22 mouse cellular contexts compared by ENCODE assay signal in genomic region chr14:59229822-59230221, GRCm38 (mm10). TPM values are rescaled to one million over a fixed set of nuclear protein-coding genes. Genes with fewer than 3 reads are reported as not detected.
DNase-seq lines count a peak whose midpoint lies in the region; TF ChIP-seq lines count a peak whose summit lies in the region.
"Had no signal": no experiment of that assay in that cellular context is flagged by ENCODE, and none has a peak within 500 bp of the region (broad histone marks: within the 10 kb centered on the region; RNA-seq: fewer than 3 reads in every experiment).

No protein-coding gene starts in this region.

- H3K79me2 ChIP-seq in heart, adult 2 months (replicated peaks; ENCODE audit: control insufficient read depth, insufficient read depth, low read length): no peaks in the 10 kb centered on the region

- H3K9ac ChIP-seq in heart, adult 2 months (ENCODE audit: low read depth, low read length): no peak overlapping the region
- H3K9ac ChIP-seq: forebrain, embryonic 12.5 days; hindbrain, embryonic 13.5 days; neural tube, embryonic 15.5 days; stomach, embryonic 15.5 days had no signal

- DNase-seq in heart, adult 2 months: no peak
- DNase-seq in heart, postnatal 4 days: no peak
- no peak for DNase-seq in lung, adult 2 months
- no peak for DNase-seq in lung, postnatal 25 days (ENCODE audit: low spot score)
- peak; percentile 33 for DNase-seq in R1 (ENCODE audit: low read depth, low spot score)
- peak; percentile 8 for DNase-seq in splenic B cell, adult 2 months (ENCODE audit: low read depth, low spot score)
- DNase-seq in thymus, postnatal 36 days: no peak
- DNase-seq: kidney, adult 2 months had no signal

- TF ChIP-seq POLR2A in heart, adult 2 months (IDR thresholded peaks at IDR 0.05; ENCODE audit: insufficient read depth, low read depth, low read length): no peak
- TF ChIP-seq POLR2A in lung, adult 2 months (IDR thresholded peaks at IDR 0.05; ENCODE audit: borderline replicate concordance, extremely low read depth, low read depth, low read length): no peak

- intact Hi-C loops in heart, adult 2 months (cut with DNase I): loop anchor here (10.0 kb wide), 2 partner anchors 95 to 325 kb away; no protein-coding TSS in a partner anchor

- H3K4me3 ChIP-seq in heart, adult 2 months: no peak overlapping the region
- H3K4me3 ChIP-seq in lung, adult 2 months (replicated peaks; ENCODE audit: extremely low read depth, low read depth, low read length): no peak overlapping the region
- H3K4me3 ChIP-seq: forebrain, embryonic 12.5 days; hindbrain, embryonic 13.5 days; megakaryocyte, embryonic 14.5 days; neural tube, embryonic 15.5 days; stomach, embryonic 15.5 days had no signal

- peak; percentile 8; the same call in 1 of the 2 replicates for TF ChIP-seq CTCF in heart, adult 2 months (IDR thresholded peaks at IDR 0.05)
- 0 out of 2 replicates have a peak, but pooled peaks have one; percentile 5 for TF ChIP-seq CTCF in lung, adult 2 months (IDR thresholded peaks at IDR 0.05; ENCODE audit: insufficient read depth, low read length)

- peaks cover 3% of the 10 kb centered on the region; the same call in 1 of the 2 replicates for H3K36me3 ChIP-seq in heart, adult 2 months (ENCODE audit: control insufficient read depth, insufficient read depth, low read length)
- peaks cover 14% of the 10 kb centered on the region for H3K36me3 ChIP-seq in splenic B cell, adult 2 months (ENCODE audit: control insufficient read depth, insufficient read depth, low read length, poor library complexity, severe bottlenecking)

- H3K4me1 ChIP-seq in heart, adult 2 months (ENCODE audit: control insufficient read depth, insufficient read depth, low read length): no peaks in the 10 kb centered on the region
- H3K4me1 ChIP-seq in lung, adult 2 months (ENCODE audit: control insufficient read depth, insufficient read depth, low read length): no peaks in the 10 kb centered on the region; the same call in 1 of the 2 replicates
- H3K4me1 ChIP-seq: forebrain, embryonic 12.5 days; hindbrain, embryonic 13.5 days; neural tube, embryonic 15.5 days; stomach, embryonic 15.5 days had no signal

- no peak for TF ChIP-seq EP300 in heart, adult 2 months (IDR thresholded peaks at IDR 0.05; ENCODE audit: insufficient read depth, low read depth, low read length)

- H3K27me3 ChIP-seq in heart, adult 2 months (ENCODE audit: control insufficient read depth, insufficient read depth, low read length): no peaks in the 10 kb centered on the region
- H3K27me3 ChIP-seq in splenic B cell, adult 2 months (ENCODE audit: control insufficient read depth, insufficient read depth, low read length, poor library complexity, severe bottlenecking): no peaks in the 10 kb centered on the region
- H3K27me3 ChIP-seq: forebrain, embryonic 12.5 days; hindbrain, embryonic 13.5 days; megakaryocyte, embryonic 14.5 days; neural tube, embryonic 15.5 days; stomach, embryonic 15.5 days had no signal

- H3K27ac ChIP-seq in heart, adult 2 months: no peak overlapping the region
- H3K27ac ChIP-seq: forebrain, embryonic 12.5 days; hindbrain, embryonic 13.5 days; neural tube, embryonic 15.5 days; stomach, embryonic 15.5 days had no signal

- WGBS in heart, adult 2 months: 87% methylated on average over 3 of the region's 3 CpGs
- 91% methylated on average over 3 of the region's 3 CpGs for WGBS in lung, adult 2 months

RNA-seq across cellular contexts. Expression of gene Rcbtb1, which starts 28.8 kb away (rescaled TPM):
- 10 to 100 TPM; 10.2 to 10.9 TPM for total RNA-seq in heart, adult 2 months (2021)
- 5.5 and 12.8 TPM in 2 replicates for polyA plus RNA-seq in heart, adult 2 months (2012; rRNA removed)
- 10 to 100 TPM; 17.3 to 18.0 TPM for total RNA-seq in heart, postnatal 4 days (2021)
- 10.2 and 11.7 TPM in 2 replicates for polyA plus RNA-seq in lung, adult 2 months (2012; rRNA removed)

RNA-seq across cellular contexts. Expression of gene Gm6904, which starts 30.2 kb away (rescaled TPM):
- total RNA-seq in heart, adult 2 months (2021): not detected
- 0.47 TPM in 1 of 2 replicates, not detected in the other for polyA plus RNA-seq in heart, adult 2 months (2012; rRNA removed)
- total RNA-seq in heart, postnatal 4 days (2021): not detected
- polyA plus RNA-seq in lung, adult 2 months (2012; rRNA removed): not detected in 2 replicates
- total RNA-seq: adrenal gland, postnatal 4 days; gastrocnemius, postnatal 4 days; left cerebral cortex, adult 18-20 months had no signal
- polyA plus RNA-seq: embryonic facial prominence, embryonic 14.5 days; forebrain, embryonic 12.5 days; heart, embryonic 14.5 days; hindbrain, embryonic 13.5 days; large intestine, adult 2 months; limb, embryonic 11.5 days; neural tube, embryonic 15.5 days; small intestine, adult 2 months; stomach, embryonic 15.5 days had no signal

RNA-seq across cellular contexts. Expression of gene Gm5142, which starts 51.3 kb away (rescaled TPM):
- total RNA-seq in heart, adult 2 months (2021): not detected
- polyA plus RNA-seq in heart, adult 2 months (2012; rRNA removed): 0.76 TPM in 1 of 2 replicates, not detected in the other
- total RNA-seq in heart, postnatal 4 days (2021): not detected
- polyA plus RNA-seq in lung, adult 2 months (2012; rRNA removed): not detected in 2 replicates
- total RNA-seq: adrenal gland, postnatal 4 days; gastrocnemius, postnatal 4 days; left cerebral cortex, adult 18-20 months had no signal
- polyA plus RNA-seq: embryonic facial prominence, embryonic 14.5 days; forebrain, embryonic 12.5 days; heart, embryonic 14.5 days; hindbrain, embryonic 13.5 days; large intestine, adult 2 months; limb, embryonic 11.5 days; liver, embryonic 16.5 days; neural tube, embryonic 15.5 days; small intestine, adult 2 months; stomach, embryonic 15.5 days had no signal

Comparison
In these comparisons a context has a peak if more than half of its experiments do, and no peak if none do; other contexts are left out.
1. DNase-seq: peak in R1 (single experiment) and splenic B cell, adult 2 months (single experiment); none in heart, adult 2 months (0 of 2), heart, postnatal 4 days (single experiment), lung, adult 2 months (single experiment), lung, postnatal 25 days (single experiment) and thymus, postnatal 36 days (0 of 2).